Mouse (Mus musculus) T-helper 17 cell (primary cell): ENCODE results near the gene Tmem165.

Source experiments
- in situ Hi-C, 2 experiments: fragments of 300-600 bp; cut with MboI, MseI; formaldehyde crosslinking; loops; 1 replicate in 1 of 2; 2 replicates in 1 of 2; pipeline ENCODE4 v1.15.1; 2025; ENCODE audit warnings: high pct_unique_total_duplicates in 2 of 2

Gene Tmem165

GRCm38 (mm10) chr5:76243929-76244328 is 60.2 kb downstream of the Tmem165 start:
- in situ Hi-C loops = no loop called here

GRCm38 (mm10) chr5:76244430-76244829 is 60.8 kb downstream of the Tmem165 start:
- in situ Hi-C loops = no loop called here

- in situ Hi-C loops = no loop called here
Measured at GRCm38 (mm10) chr5:76245419-76245818, 61.7 kb downstream of the Tmem165 start.

GRCm38 (mm10) chr5:76246539-76246938 is 62.9 kb downstream of the Tmem165 start:
- in situ Hi-C loops = no loop called here

GRCm38 (mm10) chr5:76250948-76251347 is 67.3 kb downstream of the Tmem165 start:
- in situ Hi-C loops = loop anchor here in 1 of 2 experiments (5.0 kb wide), 1 partner anchor 81 kb away; the partner anchor contains the start of gene Pdcl2
